Mouse (Mus musculus) hindbrain, embryonic 13.5 days (tissue): ENCODE results near the gene Eya2. TPM values are rescaled to one million over a fixed set of nuclear protein-coding genes. Genes with fewer than 3 reads are reported as not detected.
"Not testable (repeated sequence)": the region's sequence is repeated elsewhere in the genome, so short reads cannot be mapped to it uniquely, and the experiment has no call there.

Experiments
- ATAC-seq: fragments of 200-750 bp; cut with Nextera tagmentation; 2 replicates; pipeline ENCODE4 v1.8.0; 2017; ENCODE audit warnings: moderate TSS enrichment; ENCODE audit not compliant: low FRiP score
- H3K27ac ChIP-seq: fragments of 300-500 bp; sonication (generic); 2 replicates; pipeline ENCODE4 v1.5.1; 2015; ENCODE audit warnings: inconsistent platforms, mild to moderate bottlenecking, moderate library complexity
- H3K27me3 ChIP-seq: fragments of 300-500 bp; sonication (generic); 2 replicates; pipeline ENCODE4 v1.6.1; 2015; ENCODE audit warnings: mild to moderate bottlenecking, inconsistent platforms
- H3K36me3 ChIP-seq: fragments of 300-500 bp; sonication (generic); 2 replicates; pipeline ENCODE4 v1.6.1; 2015; ENCODE audit warnings: mild to moderate bottlenecking, inconsistent platforms
- H3K4me1 ChIP-seq: fragments of 300-500 bp; sonication (generic); replicated peaks from 2 replicates; pipeline ENCODE4 v1.6.1; 2015; ENCODE audit warnings: inconsistent platforms
- H3K4me2 ChIP-seq: fragments of 300-500 bp; sonication (generic); 2 replicates; pipeline ENCODE4 v1.6.1; 2015; ENCODE audit warnings: inconsistent platforms, mild to moderate bottlenecking, moderate library complexity
- H3K4me3 ChIP-seq: fragments of 300-500 bp; sonication (generic); 2 replicates; pipeline ENCODE4 v1.5.1; 2015; ENCODE audit warnings: mild to moderate bottlenecking, inconsistent platforms
- H3K9ac ChIP-seq: fragments of 300-500 bp; sonication (generic); 2 replicates; pipeline ENCODE4 v1.6.1; 2015; ENCODE audit warnings: mild to moderate bottlenecking, inconsistent platforms
- H3K9me3 ChIP-seq: fragments of 300-500 bp; sonication (generic); 2 replicates; pipeline ENCODE4 v1.6.1; 2016; ENCODE audit warnings: inconsistent platforms
- WGBS: fragments of 180-500 bp; shearing (Covaris S2); methylation state at CpG from one replicate; pipeline ENCODE4 v1.1.7; 2015; 5-methylcytosine and 5-hydroxymethylcytosine counted together
- polyA plus RNA-seq: library from polyadenylated mRNA; unstranded; fragments of >200 nt; fragmentation: Nextera tagmentation; extraction: Ambion mirVana; gene quantifications from 2 replicates; pipeline ENCODE4 v1.2.1, GENCODE M21; 2015

Gene Eya2
- 12.8 and 13.1 TPM in 2 replicates for polyA plus RNA-seq

GRCm38 (mm10) chr2:165594907-165595675 lies at the start of gene Eya2:
TSS of gene Eya2 (plus strand) at chr2:165595032.
- H3K4me2 ChIP-seq, result peak within 1 kb of the TSS; percentile 97
- H3K4me1 ChIP-seq, result peaks cover 37% of the 10 kb centered on the region
- no peaks in the 10 kb centered on the region for H3K36me3 ChIP-seq
- H3K27me3 ChIP-seq, result peaks cover 23% of the 10 kb centered on the region
- H3K27ac ChIP-seq, result peak within 1 kb of the TSS; percentile 73
- peak; percentile 79 for ATAC-seq
- peak within 1 kb of the TSS; percentile 83 for H3K9ac ChIP-seq
- H3K4me3 ChIP-seq, result peak within 1 kb of the TSS; percentile 65
- under 1% methylated on average over 68 of the region's 83 CpGs for WGBS
- no peaks in the 10 kb centered on the region for H3K9me3 ChIP-seq

DNA sequence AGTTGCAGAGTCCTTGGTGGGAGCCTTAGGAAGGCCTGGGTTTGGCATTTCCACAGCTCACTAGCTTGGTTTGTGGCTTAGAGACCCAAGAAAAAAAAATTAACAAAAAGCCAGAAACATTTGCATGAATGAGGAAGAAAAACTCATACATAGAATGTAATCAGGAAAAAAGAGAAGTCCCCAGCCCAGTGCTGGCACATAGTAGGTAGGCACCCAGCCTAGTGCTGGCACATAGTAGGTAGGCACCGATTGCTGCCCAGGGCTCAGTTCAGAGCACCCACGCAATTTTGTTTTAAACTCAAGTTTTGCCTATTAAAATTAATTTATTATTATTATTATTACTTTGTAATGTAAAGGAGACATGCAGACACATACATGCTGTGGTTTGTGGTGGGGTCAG lies 49.1 kb upstream of the Eya2 start:
- Histone ChIP-seq H3K4me2 (no peak overlapping the region), H3K4me3 (no peak overlapping the region), H3K27me3 (0 out of 2 replicates have a peak, but pooled peaks cover 5% of the 10 kb centered on the region), H3K9me3 (no peaks in the 10 kb centered on the region), H3K27ac (no peak overlapping the region), H3K4me1 (peaks cover 32% of the 10 kb centered on the region), H3K9ac (no peak overlapping the region), H3K36me3 (no peaks in the 10 kb centered on the region)
- ATAC-seq, result no peak
- WGBS, result 90% methylated on average over 2 of the region's 2 CpGs

- peaks cover 32% of the 10 kb centered on the region for H3K4me1 ChIP-seq
- no peaks in the 10 kb centered on the region for H3K27me3 ChIP-seq
- no peak overlapping the region for H3K9ac ChIP-seq
- no peak for ATAC-seq
- no peak overlapping the region for H3K27ac ChIP-seq
- H3K9me3 ChIP-seq, result no peaks in the 10 kb centered on the region
- no peak overlapping the region for H3K4me3 ChIP-seq
- WGBS, result 60% methylated on average over 8 of the region's 8 CpGs
- H3K4me2 ChIP-seq, result no peak overlapping the region
- H3K36me3 ChIP-seq, result no peaks in the 10 kb centered on the region
Observed at GRCm38 (mm10) chr2:165546341-165546740, 48.5 kb upstream of the Eya2 start.

DNA sequence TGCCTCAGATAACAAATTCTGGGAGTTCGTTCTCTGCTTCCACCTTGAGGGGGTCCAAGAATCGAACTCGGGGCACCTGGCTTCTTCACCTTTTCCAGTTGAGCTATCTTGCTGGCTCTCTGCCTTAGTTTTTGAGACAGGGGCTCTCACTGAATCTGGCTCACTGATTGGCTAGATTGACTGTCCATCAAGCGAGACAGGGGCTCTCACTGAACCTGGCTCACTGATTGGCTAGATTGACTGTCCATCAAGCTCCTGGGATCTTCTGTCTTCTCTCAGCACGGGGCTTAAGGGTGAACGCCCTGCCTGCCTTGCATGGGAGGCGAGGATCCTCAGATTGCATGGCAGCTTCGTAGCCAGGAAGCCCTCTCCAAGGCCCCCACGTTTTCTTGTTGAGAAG lies 47.4 kb upstream of the Eya2 start:
- no peak for ATAC-seq
- H3K27me3 ChIP-seq, result no peaks in the 10 kb centered on the region
- no peak overlapping the region for H3K4me3 ChIP-seq
- H3K36me3 ChIP-seq, result no peaks in the 10 kb centered on the region
- peaks cover 30% of the 10 kb centered on the region for H3K4me1 ChIP-seq
- 54% methylated on average over 9 of the region's 9 CpGs for WGBS
- no peak overlapping the region for H3K9ac ChIP-seq
- no peak overlapping the region for H3K4me2 ChIP-seq
- no peak overlapping the region for H3K27ac ChIP-seq
- H3K9me3 ChIP-seq, result no peaks in the 10 kb centered on the region

- Histone ChIP-seq H3K4me2 (no peak overlapping the region), H3K4me3 (no peak overlapping the region), H3K27ac (no peak overlapping the region), H3K9ac (no peak overlapping the region), H3K36me3 (no peaks in the 10 kb centered on the region), H3K9me3 (no peaks in the 10 kb centered on the region), H3K27me3 (0 out of 2 replicates have a peak, but pooled peaks cover 4% of the 10 kb centered on the region), H3K4me1 (peaks cover 19% of the 10 kb centered on the region)
- no peak for ATAC-seq
- WGBS, result 31% methylated on average over 6 of the region's 6 CpGs
Observed at GRCm38 (mm10) chr2:165548627-165549026, 46.2 kb upstream of the Eya2 start.

DNA sequence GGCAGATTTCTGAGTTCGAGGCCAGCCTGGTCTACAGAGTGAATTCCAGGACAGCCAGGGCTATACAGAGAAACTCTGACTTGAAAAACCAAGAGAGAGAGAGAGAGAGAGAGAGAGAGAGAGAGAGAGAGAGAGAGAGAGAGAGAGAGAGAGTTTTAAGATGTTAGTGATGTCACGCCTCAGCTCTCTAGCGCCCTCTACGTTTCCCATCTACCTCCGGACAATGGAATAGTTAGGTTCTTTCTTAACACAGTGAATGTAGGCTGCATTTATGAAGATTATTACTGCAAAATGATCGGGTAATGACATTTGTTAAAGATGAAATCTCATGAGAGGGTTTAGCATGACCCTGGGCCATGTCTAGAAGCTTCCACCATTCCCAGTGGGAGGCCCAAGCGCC lies 44.4 kb upstream of the Eya2 start:
- H3K9ac ChIP-seq, H3K4me3 ChIP-seq, H3K36me3 ChIP-seq, ATAC-seq, H3K27ac ChIP-seq, H3K27me3 ChIP-seq, H3K9me3 ChIP-seq, H3K4me2 ChIP-seq: not testable (repeated sequence)
- H3K4me1 ChIP-seq, result peaks cover 13% of the 10 kb centered on the region
- WGBS, result 79% methylated on average over 7 of the region's 7 CpGs

DNA sequence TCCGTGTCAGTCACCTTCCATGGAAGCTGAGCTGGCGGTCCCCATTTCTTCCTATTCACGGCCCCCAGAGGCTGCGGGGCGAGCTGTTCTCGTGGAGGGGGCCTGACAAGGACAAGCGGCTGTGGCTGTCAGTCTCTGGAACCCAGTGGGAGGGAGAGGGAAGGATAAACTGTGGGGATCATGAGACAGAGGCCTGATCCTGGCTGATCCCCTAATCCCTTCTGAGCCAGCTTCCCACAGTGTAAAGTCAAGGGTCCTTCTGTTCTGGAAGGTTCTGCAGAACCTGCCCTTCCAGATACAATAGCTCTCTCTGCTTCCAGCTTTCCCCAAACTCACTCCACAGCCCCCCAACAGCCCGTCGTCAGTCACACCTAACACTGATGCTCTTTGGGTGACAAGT lies 40.8 kb upstream of the Eya2 start:
- Histone ChIP-seq H3K9me3 (no peaks in the 10 kb centered on the region), H3K27ac (no peak overlapping the region), H3K4me1 (peaks cover 4% of the 10 kb centered on the region; the same call in 1 of the 2 replicates), H3K4me2 (no peak overlapping the region), H3K36me3 (no peaks in the 10 kb centered on the region), H3K9ac (no peak overlapping the region), H3K27me3 (0 out of 2 replicates have a peak, but pooled peaks cover 9% of the 10 kb centered on the region), H3K4me3 (no peak overlapping the region)
- WGBS, result 62% methylated on average over 9 of the region's 9 CpGs
- ATAC-seq, result no peak

GRCm38 (mm10) chr2:165557278-165557677 lies 37.6 kb upstream of the Eya2 start:
- Histone ChIP-seq H3K9ac (no peak overlapping the region), H3K4me2 (no peak overlapping the region), H3K36me3 (no peaks in the 10 kb centered on the region)

GRCm38 (mm10) chr2:165558916-165559315 lies 35.9 kb upstream of the Eya2 start:
- peaks cover 24% of the 10 kb centered on the region for H3K4me1 ChIP-seq
- WGBS, result 29% methylated on average over 11 of the region's 11 CpGs
- no peak overlapping the region for H3K27ac ChIP-seq
- no peak overlapping the region for H3K4me2 ChIP-seq
- no peak overlapping the region for H3K4me3 ChIP-seq
- no peak for ATAC-seq
- H3K9ac ChIP-seq, result no peak overlapping the region
- 0 out of 2 replicates have a peak, but pooled peaks cover 10% of the 10 kb centered on the region for H3K27me3 ChIP-seq
- H3K36me3 ChIP-seq, result no peaks in the 10 kb centered on the region
- no peaks in the 10 kb centered on the region for H3K9me3 ChIP-seq

More at GRCm38 (mm10) chr2:165557278-165557677, 37.6 kb upstream of the Eya2 start:
- WGBS, result 86% methylated on average over 7 of the region's 7 CpGs
- Histone ChIP-seq H3K27ac (no peak overlapping the region), H3K9me3 (no peaks in the 10 kb centered on the region), H3K27me3 (0 out of 2 replicates have a peak, but pooled peaks cover 14% of the 10 kb centered on the region), H3K4me1 (peaks cover 14% of the 10 kb centered on the region; the same call in 1 of the 2 replicates), H3K4me3 (no peak overlapping the region)
- no peak for ATAC-seq

- Histone ChIP-seq H3K36me3 (no peaks in the 10 kb centered on the region), H3K4me2 (no peak overlapping the region), H3K27ac (no peak overlapping the region), H3K27me3 (0 out of 2 replicates have a peak, but pooled peaks cover 7% of the 10 kb centered on the region), H3K4me1 (peaks cover 30% of the 10 kb centered on the region), H3K9me3 (no peaks in the 10 kb centered on the region), H3K4me3 (no peak overlapping the region), H3K9ac (no peak overlapping the region)
- ATAC-seq, result no peak
- WGBS, result 26% methylated on average over 11 of the region's 11 CpGs
Observed at GRCm38 (mm10) chr2:165559506-165560235, 35.2 kb upstream of the Eya2 start.

- Histone ChIP-seq H3K4me1 (peaks cover 39% of the 10 kb centered on the region), H3K9me3 (no peaks in the 10 kb centered on the region), H3K36me3 (no peaks in the 10 kb centered on the region), H3K9ac (no peak overlapping the region), H3K4me2 (no peak overlapping the region), H3K27ac (no peak overlapping the region), H3K4me3 (no peak overlapping the region), H3K27me3 (0 out of 2 replicates have a peak, but pooled peaks cover 14% of the 10 kb centered on the region)
- ATAC-seq, result no peak
- 55% methylated on average over 6 of the region's 6 CpGs for WGBS
Observed at GRCm38 (mm10) chr2:165561861-165562260, 33.0 kb upstream of the Eya2 start.

- 0 out of 2 replicates have a peak, but pooled peaks cover 14% of the 10 kb centered on the region for H3K27me3 ChIP-seq
Observed at GRCm38 (mm10) chr2:165563298-165564058, 31.4 kb upstream of the Eya2 start.

More at GRCm38 (mm10) chr2:165563298-165564058, 31.4 kb upstream of the Eya2 start:
- Histone ChIP-seq H3K4me3 (peak overlapping the region; percentile 46), H3K36me3 (no peaks in the 10 kb centered on the region), H3K27ac (peak overlapping the region; percentile 52), H3K4me2 (peak overlapping the region; percentile 86), H3K9me3 (no peaks in the 10 kb centered on the region), H3K9ac (peak overlapping the region; percentile 71), H3K4me1 (peaks cover 39% of the 10 kb centered on the region)
- WGBS, result 1% methylated on average over 52 of the region's 52 CpGs
- peak; percentile 73 for ATAC-seq
